Mouse (Mus musculus) lung, adult 18-20 months (tissue): Measurements from ENCODE around the gene 0610040J01Rik.

Source experiments
- DNase-seq, 2 experiments: peaks; one replicate each; pipeline ENCODE4 v3.0.0; 2022; ENCODE audit warnings: mixed read lengths in 2 of 2

Gene 0610040J01Rik

GRCm38 (mm10) chr5:63811819-63812508, at the start of gene 0610040J01Rik:
TSS of gene 0610040J01Rik (plus strand) at chr5:63812363.
- peak; percentile 75 to 84 for DNase-seq

GRCm38 (mm10) chr5:63765886-63766285, 46.3 kb upstream of the 0610040J01Rik start:
- no peak for DNase-seq

- peak in 1 of 2 experiments; percentile 18 for DNase-seq
These were observed 45.4 kb upstream of the 0610040J01Rik start for GRCm38 (mm10) chr5:63766715-63767114.

- DNase-seq = no peak
These were observed 44.7 kb upstream of the 0610040J01Rik start for GRCm38 (mm10) chr5:63767464-63767863.

- no peak for DNase-seq
These were observed 43.9 kb upstream of the 0610040J01Rik start for GRCm38 (mm10) chr5:63768220-63768619.

GRCm38 (mm10) chr5:63772971-63773370, 39.2 kb upstream of the 0610040J01Rik start:
- DNase-seq = no peak

GRCm38 (mm10) chr5:63773603-63774002, 38.6 kb upstream of the 0610040J01Rik start:
- no peak for DNase-seq

- DNase-seq = no peak
These were observed 23.9 kb upstream of the 0610040J01Rik start for GRCm38 (mm10) chr5:63788156-63788826.

GRCm38 (mm10) chr5:63812509-63812865, 324 bp downstream of the 0610040J01Rik start:
- DNase-seq = no peak

- no peak for DNase-seq
These were observed 4.5 kb downstream of the 0610040J01Rik start for GRCm38 (mm10) chr5:63816643-63817042.

GRCm38 (mm10) chr5:63817270-63817669, 5.1 kb downstream of the 0610040J01Rik start:
- DNase-seq = no peak

GRCm38 (mm10) chr5:63818975-63819374, 6.8 kb downstream of the 0610040J01Rik start:
- no peak for DNase-seq

GRCm38 (mm10) chr5:63819519-63819918, 7.4 kb downstream of the 0610040J01Rik start:
- DNase-seq = peak in 1 of 2 experiments; percentile 55

GRCm38 (mm10) chr5:63821176-63821575, 9.0 kb downstream of the 0610040J01Rik start:
- peak in 1 of 2 experiments; percentile 56 for DNase-seq

- DNase-seq = no peak
These were observed 9.7 kb downstream of the 0610040J01Rik start for GRCm38 (mm10) chr5:63821860-63822259.

- peak; percentile 70 to 78 for DNase-seq
These were observed 11.5 kb downstream of the 0610040J01Rik start for GRCm38 (mm10) chr5:63823362-63824332.

- no peak for DNase-seq
These were observed 12.6 kb downstream of the 0610040J01Rik start for GRCm38 (mm10) chr5:63824599-63825350.

GRCm38 (mm10) chr5:63825881-63826280, 13.7 kb downstream of the 0610040J01Rik start:
- DNase-seq = no peak

- DNase-seq = peak; percentile 53 to 76
These were observed 14.8 kb downstream of the 0610040J01Rik start for GRCm38 (mm10) chr5:63827006-63827405.

GRCm38 (mm10) chr5:63827415-63828053, 15.4 kb downstream of the 0610040J01Rik start:
- DNase-seq = peak; percentile 67 to 74

- no peak for DNase-seq
These were observed 16.4 kb downstream of the 0610040J01Rik start for GRCm38 (mm10) chr5:63828380-63829185.
